Mouse (Mus musculus): ENCODE results near the gene Fam120a.

DNA sequence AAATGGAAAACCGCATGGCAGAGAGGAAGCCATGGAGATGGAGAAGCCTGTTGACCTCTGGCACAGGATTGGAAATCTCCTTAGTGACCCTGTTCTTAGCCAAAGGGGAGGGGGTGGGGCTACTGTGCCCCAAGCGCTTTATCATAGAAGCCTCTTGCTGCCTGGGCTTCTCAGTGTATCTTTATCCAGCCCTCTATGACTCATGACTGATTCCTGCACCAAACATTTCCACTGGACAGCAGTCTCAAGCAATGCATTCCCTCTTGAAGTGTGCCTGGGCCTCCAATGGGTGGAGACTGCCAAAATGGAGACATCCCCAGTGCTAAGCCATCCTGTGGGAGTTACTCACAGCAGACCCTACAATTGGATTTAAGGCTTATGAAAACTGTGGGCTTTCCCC lies 22.3 kb upstream of the Fam120a start:
- TF ChIP-seq POLR2A (IDR thresholded peaks at IDR 0.05; ENCODE audit: borderline replicate concordance, extremely low read depth, insufficient read depth, insufficient read length, poor library complexity, severe bottlenecking) (no peak), CTCF (IDR thresholded peaks at IDR 0.05; ENCODE audit: borderline replicate concordance, extremely low read depth, insufficient read depth, insufficient read length) (no peak)

All from brain, embryonic 14.5 days (tissue).